Mouse (Mus musculus) subcutaneous adipose tissue, adult 2 months (tissue): Measurements from ENCODE around the gene Psme2. TPM values are rescaled to one million over a fixed set of nuclear protein-coding genes. Genes with fewer than 3 reads are reported as not detected.

Source experiments
- polyA plus RNA-seq: library from polyadenylated mRNA; depleted of rRNA; stranded (reverse); fragments of >200 nt; gene quantifications from 2 replicates; pipeline ENCODE4 v1.2.3, GENCODE M21; 2012; ENCODE audit warnings: low replicate concordance; rRNA removed

The Psme2 gene
- 133 and 138 TPM in 2 replicates for polyA plus RNA-seq

GRCm38 (mm10) chr14:55590748-55591330 lies at the start of gene Psme2:
TSS of gene Psme2 (minus strand) at chr14:55591113.

GRCm38 (mm10) chr14:55637795-55638194 lies 46.9 kb upstream of the Psme2 start, which contains the start of gene Gm49378:
TSS of gene Gm49378 (minus strand) at chr14:55637895.

DNA sequence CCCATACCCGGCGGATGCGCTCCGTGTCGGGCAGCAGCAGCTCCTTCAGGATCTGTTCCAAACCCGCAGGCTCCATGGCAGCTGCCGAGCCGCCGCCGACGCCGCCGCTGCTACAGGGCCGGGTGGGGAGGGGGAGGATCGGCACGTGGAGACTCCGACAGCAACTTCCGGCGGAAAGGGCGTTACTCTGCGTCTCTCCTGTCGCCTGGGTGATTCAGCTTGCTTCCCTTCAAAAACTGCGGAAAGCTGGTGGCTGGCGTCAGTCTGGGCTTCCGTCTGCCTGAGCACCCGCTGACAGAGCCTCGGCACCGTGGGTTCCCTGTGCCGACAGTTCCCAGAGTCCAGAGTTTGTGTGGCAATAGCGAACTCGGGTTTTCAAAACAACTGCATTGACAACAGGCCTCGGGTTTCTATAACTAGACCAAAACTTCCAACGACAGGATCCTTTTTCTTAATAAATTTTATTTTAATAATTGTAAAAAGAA lies 44.7 kb upstream of the Psme2 start, which contains the start of gene Ipo4:
Gene Ipo4 (minus strand): TSS at position 435 of the 485 bp plus-strand sequence.

DNA sequence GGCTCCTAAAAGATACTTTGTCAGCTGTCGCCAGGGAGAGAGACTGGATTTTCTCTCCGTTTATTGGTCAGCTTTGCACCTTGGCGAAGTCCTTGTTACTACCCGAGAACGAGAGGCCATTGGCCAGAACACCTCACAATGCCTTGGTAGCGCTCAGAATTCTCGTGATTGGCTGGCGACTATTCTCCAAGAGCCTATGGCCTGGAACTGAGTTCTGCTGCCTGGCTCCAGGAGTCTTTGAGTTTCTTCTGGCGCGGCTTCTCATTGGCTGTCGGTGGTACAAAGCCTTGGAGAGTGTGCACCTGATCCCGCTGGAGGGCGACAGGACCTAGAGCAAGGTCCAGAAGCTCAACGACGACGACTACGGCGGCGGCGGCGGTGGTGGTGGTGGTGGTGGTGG lies 26.9 kb upstream of the Psme2 start, which contains the start of gene Rec8:
Gene Rec8 (plus strand): TSS at position 216 of the 400 bp plus-strand sequence.

GRCm38 (mm10) chr14:55603271-55603632 lies 12.3 kb upstream of the Psme2 start, which contains the start of gene Irf9:
TSS of gene Irf9 (plus strand) at chr14:55603571.

DNA sequence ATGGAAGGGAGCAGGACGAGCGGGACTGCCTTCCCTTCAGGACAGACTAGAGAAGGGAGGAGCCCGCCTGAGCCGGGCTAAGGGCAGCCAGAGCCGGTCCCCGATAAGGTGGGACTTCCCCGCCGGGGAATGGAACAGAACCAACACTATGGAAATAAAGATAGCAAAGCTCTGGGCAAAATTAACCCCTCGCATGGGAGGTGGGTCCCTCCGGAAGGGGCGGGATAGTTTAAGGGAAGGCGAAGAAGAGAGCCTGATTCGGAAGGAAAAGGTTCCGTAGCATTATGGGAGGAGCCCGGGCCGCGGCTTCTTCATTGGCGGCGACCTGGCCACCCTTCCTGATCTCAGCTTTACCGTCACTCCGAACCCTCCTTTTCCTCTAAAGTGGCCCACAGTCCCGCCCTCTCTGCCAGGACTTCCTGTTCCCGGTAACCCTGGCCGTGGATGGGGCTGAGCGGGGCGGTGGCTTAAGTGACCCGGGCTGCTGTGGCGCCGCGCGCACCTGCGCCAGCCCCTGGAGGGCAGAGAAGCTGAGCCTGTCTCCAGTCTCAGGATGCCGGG lies 498 bp upstream of the Psme2 start, which contains the start of gene Rnf31:
Gene Rnf31 (plus strand): TSS at position 378 of the 561 bp plus-strand sequence.

DNA sequence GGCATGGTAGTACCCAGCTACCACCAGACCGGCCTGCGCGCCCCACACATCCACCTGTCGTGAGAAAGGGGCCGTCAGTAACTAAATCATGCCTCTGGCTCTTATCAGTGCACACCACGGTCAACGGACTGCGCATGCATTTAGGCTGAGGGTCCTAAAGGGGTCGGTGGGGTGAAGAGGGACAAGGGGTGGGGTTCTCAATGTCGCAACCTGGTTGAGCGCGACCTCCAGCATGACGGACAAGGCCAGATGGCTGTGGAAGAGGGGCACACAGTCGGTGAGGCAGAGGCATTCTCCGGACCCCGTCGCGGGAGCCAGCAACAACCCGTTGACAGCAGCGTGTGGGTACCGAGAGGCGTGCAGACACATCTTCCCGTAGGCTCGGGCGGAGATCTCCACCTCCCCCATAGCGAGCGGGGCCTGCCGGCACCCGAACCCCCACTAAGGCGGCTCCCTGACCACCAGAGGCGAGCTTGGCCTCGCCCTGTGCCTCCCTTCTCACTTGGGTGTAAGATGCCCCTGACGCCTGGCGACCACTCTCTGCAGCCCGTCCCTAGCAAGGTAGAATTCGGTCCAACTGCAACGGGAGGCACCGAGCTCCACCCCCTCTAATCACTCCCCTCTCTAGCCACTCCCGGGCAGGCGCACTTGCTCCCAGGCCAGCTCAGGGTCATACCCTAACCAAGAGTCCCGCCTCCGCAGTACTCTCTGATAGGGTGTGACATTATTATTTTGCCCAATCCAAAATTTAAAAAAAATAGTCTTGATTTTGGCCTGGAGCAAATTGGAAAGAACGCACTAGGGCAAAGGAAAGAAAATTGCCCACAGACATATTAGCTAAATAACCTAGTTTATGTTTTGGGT lies 6.0 kb downstream of the Psme2 start, which contains the start of gene Emc9:
Gene Emc9 (minus strand): TSS at position 601 of the 864 bp plus-strand sequence.

DNA sequence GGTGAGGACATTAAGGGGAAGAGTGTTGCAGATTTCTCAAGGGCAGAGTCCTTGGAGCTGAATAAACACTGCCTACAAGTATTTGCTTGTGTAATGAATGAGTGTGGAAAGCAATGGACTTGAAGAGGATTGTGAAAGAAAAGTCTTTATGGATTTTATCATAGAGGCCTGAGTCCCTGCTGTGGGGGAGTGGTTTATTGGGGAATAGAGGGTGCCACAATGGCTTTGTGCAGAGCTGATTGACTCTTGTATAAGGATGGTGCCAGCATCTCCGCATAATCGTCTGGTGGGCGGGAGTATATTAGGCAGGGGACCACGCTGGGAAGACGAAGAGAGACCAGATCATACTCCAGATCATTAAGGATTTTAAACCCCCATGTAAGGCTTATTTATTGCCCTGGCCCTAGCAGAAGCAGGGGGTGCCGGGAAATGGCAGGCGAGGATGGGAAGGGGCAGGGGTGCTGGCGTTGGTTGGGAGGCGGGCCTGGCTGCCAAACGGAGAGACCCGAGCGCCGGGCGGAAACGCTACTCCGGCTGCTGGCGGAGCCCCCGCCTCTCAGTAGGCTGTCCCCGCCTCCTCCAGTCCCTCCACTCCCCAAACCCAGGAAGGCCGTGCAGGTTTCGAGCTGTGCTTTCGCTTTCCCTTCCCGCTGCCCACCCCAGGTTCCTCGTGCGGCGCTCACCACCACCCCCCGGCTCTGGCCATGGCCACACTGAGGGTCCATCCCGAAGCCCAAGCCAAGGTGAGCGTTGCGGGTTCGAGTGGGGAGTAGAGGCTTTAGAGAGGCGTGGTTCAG lies 12.8 kb downstream of the Psme2 start, which contains the start of gene Psme1:
Gene Psme1 (plus strand): TSS at position 253 of the 797 bp plus-strand sequence.

GRCm38 (mm10) chr14:55575302-55575701 lies 15.6 kb downstream of the Psme2 start, which contains the start of gene Fitm1:
TSS of gene Fitm1 (plus strand) at chr14:55575617.

DNA sequence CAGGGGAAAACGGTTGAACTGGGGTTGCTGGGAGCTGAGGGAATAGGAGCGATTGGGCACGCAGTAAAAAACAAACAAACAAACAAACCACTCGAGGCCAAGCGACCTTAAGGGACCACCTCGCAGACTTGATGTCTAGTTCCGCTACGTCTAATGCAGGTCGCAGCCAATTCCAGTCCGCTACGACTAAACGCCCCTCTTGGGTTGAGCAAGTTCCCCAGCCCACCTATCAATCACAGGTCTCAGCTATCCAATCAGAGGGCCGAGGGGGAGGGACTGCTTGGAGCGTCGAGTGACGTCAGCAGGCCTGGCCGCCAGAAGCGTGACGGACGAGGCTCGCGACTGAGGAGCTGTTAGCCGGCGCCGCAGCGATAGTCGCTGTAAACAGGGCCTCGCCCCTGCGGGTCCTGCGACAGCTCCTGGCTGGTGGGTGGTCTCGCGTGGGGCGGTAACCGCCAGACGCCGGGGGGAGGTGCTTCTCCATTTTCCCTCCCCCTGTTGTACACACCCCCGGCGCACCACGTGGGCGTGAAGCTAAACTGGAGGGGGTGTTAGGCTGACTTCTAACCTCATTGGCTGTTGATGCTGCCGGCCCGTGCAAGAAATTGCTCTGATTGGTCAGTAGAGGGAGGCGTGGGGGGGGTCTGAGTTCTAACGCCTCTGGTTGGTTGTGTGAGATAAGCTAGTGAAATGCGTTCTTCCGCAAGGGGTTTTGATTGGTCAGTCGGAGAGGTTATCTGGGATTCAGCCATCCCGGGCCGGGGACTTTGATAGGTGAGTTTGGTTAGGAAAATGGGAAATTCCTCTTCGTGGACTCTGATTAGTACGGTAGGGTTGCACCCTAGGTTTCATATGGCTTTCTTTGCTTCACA lies 30.5 kb downstream of the Psme2 start, which contains the start of gene A730061H03Rik:
Gene A730061H03Rik (minus strand): TSS at position 205 of the 872 bp plus-strand sequence.

GRCm38 (mm10) chr14:55559799-55560201 lies 31.1 kb downstream of the Psme2 start, which contains the start of gene Dcaf11:
TSS of gene Dcaf11 (plus strand) at chr14:55560006.

DNA sequence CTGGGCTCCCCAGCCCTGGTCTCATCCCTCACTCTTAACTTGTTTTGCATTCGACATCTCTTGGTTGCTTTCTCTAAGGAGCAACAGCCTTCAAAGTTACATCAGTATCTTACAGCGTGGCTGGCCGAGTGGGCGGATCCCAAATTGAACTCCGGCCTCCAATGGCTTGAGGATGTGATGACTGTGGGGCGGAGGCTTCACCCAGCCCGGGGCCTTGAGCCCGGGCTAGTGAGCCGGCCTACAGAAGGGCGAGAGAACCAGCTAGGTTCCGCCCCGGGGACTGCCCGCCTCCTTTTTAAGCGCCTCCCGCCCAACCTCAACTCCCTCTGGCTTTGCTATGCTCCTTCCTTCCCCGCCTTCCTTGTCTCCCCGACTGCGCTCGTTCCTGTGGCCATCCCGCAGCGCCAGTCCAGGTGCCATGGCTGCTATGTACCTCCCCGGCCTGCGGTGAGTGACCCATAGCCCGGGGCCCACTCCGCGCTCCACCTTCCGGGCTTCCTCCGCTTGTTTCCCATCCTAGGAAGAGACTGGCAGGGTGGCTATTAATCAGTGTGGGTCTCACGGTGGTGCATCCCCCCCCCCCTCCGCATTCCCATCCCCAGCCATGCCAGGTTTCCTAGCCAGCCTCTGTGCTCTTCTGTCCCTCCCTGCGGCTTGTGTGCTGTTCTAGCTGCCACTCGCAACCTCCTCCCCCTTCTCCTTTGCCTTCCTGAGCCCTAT lies 50.7 kb downstream of the Psme2 start, which contains the start of gene Pck2:
Gene Pck2 (plus strand): TSS at position 200 of the 720 bp plus-strand sequence.

Other genes starting within 250 kb of the Psme2 start
- 57.4 and 80.1 TPM in 2 replicates for gene Dhrs4, start 112.4 kb downstream of the Psme2 start, polyA plus RNA-seq
- 2.1 and 9.4 TPM in 2 replicates for gene Carmil3, start 100.5 kb downstream of the Psme2 start, polyA plus RNA-seq
- gene Cpne6, start 80.7 kb downstream of the Psme2 start, polyA plus RNA-seq: 0.08 and 0.19 TPM in 2 replicates
- not detected in 2 replicates for gene Nrl, start 66.1 kb downstream of the Psme2 start, polyA plus RNA-seq
- gene Pck2, start 50.8 kb downstream of the Psme2 start, polyA plus RNA-seq: 44.1 and 72.2 TPM in 2 replicates
- 79.4 and 81.9 TPM in 2 replicates for gene Dcaf11, start 31.1 kb downstream of the Psme2 start, polyA plus RNA-seq
- 2.9 and 3.1 TPM in 2 replicates for gene A730061H03Rik, start 30.7 kb downstream of the Psme2 start, polyA plus RNA-seq
- 0.68 and 2.5 TPM in 2 replicates for gene Fitm1, start 15.5 kb downstream of the Psme2 start, polyA plus RNA-seq
- 111 and 123 TPM in 2 replicates for gene Psme1, start 13.0 kb downstream of the Psme2 start, polyA plus RNA-seq
- 34.6 and 113 TPM in 2 replicates for gene Emc9, start 5.8 kb downstream of the Psme2 start, polyA plus RNA-seq
- gene Rnf31, start 595 bp upstream of the Psme2 start, polyA plus RNA-seq: 27.9 and 42.1 TPM in 2 replicates
- 39.3 and 81.5 TPM in 2 replicates for gene Irf9, start 12.5 kb upstream of the Psme2 start, polyA plus RNA-seq
- 0.10 and 23.9 TPM in 2 replicates for gene Rec8, start 26.9 kb upstream of the Psme2 start, polyA plus RNA-seq
- 115 and 240 TPM in 2 replicates for gene Ipo4, start 44.8 kb upstream of the Psme2 start, polyA plus RNA-seq
- 1.3 and 8.1 TPM in 2 replicates for gene Gm49378, start 46.8 kb upstream of the Psme2 start, polyA plus RNA-seq
- gene Tm9sf1, start 52.7 kb upstream of the Psme2 start, polyA plus RNA-seq: 73.5 and 94.8 TPM in 2 replicates
- 0.77 and 1.5 TPM in 2 replicates for gene Tssk4, start 59.1 kb upstream of the Psme2 start, polyA plus RNA-seq
- 31.3 and 35.2 TPM in 2 replicates for gene Mdp1, start 69.4 kb upstream of the Psme2 start, polyA plus RNA-seq
- gene Gmpr2, start 80.8 kb upstream of the Psme2 start, polyA plus RNA-seq: 28.6 and 31.3 TPM in 2 replicates
- 292 and 416 TPM in 2 replicates for gene Nedd8, start 81.0 kb upstream of the Psme2 start, polyA plus RNA-seq
- 12.3 and 17.1 TPM in 2 replicates for gene Tinf2, start 90.7 kb upstream of the Psme2 start, polyA plus RNA-seq
- gene Tgm1, start 122.8 kb upstream of the Psme2 start, polyA plus RNA-seq: 0.60 and 2.2 TPM in 2 replicates
- 34.6 and 47.9 TPM in 2 replicates for gene Rabggta, start 131.2 kb upstream of the Psme2 start, polyA plus RNA-seq
- 95.6 and 110 TPM in 2 replicates for gene Dhrs1, start 154.6 kb upstream of the Psme2 start, polyA plus RNA-seq
- gene Nop9, start 154.6 kb upstream of the Psme2 start, polyA plus RNA-seq: 14.6 and 30.0 TPM in 2 replicates
- gene Cideb, start 167.3 kb upstream of the Psme2 start, polyA plus RNA-seq: 2.5 and 4.1 TPM in 2 replicates
- 0.06 and 0.14 TPM in 2 replicates for gene Ltb4r2, start 170.3 kb upstream of the Psme2 start, polyA plus RNA-seq
- 2.3 and 4.5 TPM in 2 replicates for gene Ltb4r1, start 174.8 kb upstream of the Psme2 start, polyA plus RNA-seq
- 29.4 and 44.4 TPM in 2 replicates for gene Adcy4, start 193.0 kb upstream of the Psme2 start, polyA plus RNA-seq
- gene Ripk3, start 197.8 kb upstream of the Psme2 start, polyA plus RNA-seq: 14.6 and 21.8 TPM in 2 replicates
- 17.6 and 94.3 TPM in 2 replicates for gene Nfatc4, start 232.0 kb upstream of the Psme2 start, polyA plus RNA-seq